Mouse (Mus musculus) G1E (cell line): ENCODE measurements around the gene Tanc2.

ENCODE experiments used
- CTCF ChIP-seq: IDR thresholded peaks from 2 replicates; pipeline ENCODE4 v1.5.1; 2012; ENCODE audit warnings: low read depth, low read length, inconsistent platforms, mixed read lengths
- GATA1 ChIP-seq: IDR thresholded peaks from 2 replicates; pipeline ENCODE4 v1.6.1; 2012; ENCODE audit warnings: borderline replicate concordance, low read length, inconsistent platforms, mixed read lengths
- POLR2AphosphoS5 ChIP-seq: IDR thresholded peaks from 2 replicates; pipeline ENCODE4 v1.6.1; 2012; ENCODE audit warnings: low read depth, low read length, inconsistent platforms; ENCODE audit not compliant: insufficient replicate concordance
- TAL1 ChIP-seq: conservative IDR thresholded peaks from 2 replicates; pipeline ENCODE4 v1.6.1; 2012; ENCODE audit warnings: low read depth, low read length, inconsistent platforms, mixed read lengths

- TF ChIP-seq CTCF (no peak), POLR2AphosphoS5 (no peak), TAL1 (no peak), GATA1 (no peak)
Measured at GRCm38 (mm10) chr11:105975636-105976035, 385.9 kb downstream of the Tanc2 start.
